Mouse (Mus musculus) stomach, embryonic 15.5 days (tissue): ENCODE measurements around the gene Six5. TPM values are rescaled to one million over a fixed set of nuclear protein-coding genes. Genes with fewer than 3 reads are reported as not detected.
A peak's percentile ranks its signal among the peaks of the same experiment; 100 is the strongest.

Experiments
- ATAC-seq: fragments of 200-750 bp; cut with Nextera tagmentation; 2 replicates; pipeline ENCODE4 v1.8.0; 2017; ENCODE audit warnings: low read depth, moderate number of reproducible peaks, moderate TSS enrichment; ENCODE audit not compliant: insufficient read depth, low FRiP score
- H3K27ac ChIP-seq: fragments of 300-500 bp; sonication (generic); 2 replicates; pipeline ENCODE4 v1.5.1; 2015; ENCODE audit warnings: mild to moderate bottlenecking, inconsistent platforms
- H3K27me3 ChIP-seq: fragments of 300-500 bp; sonication (generic); replicated peaks from 2 replicates; pipeline ENCODE4 v1.6.1; 2015; ENCODE audit warnings: inconsistent platforms
- H3K36me3 ChIP-seq: fragments of 300-500 bp; sonication (generic); 2 replicates; pipeline ENCODE4 v1.6.1; 2015; ENCODE audit warnings: inconsistent platforms
- H3K4me1 ChIP-seq: fragments of 300-500 bp; sonication (generic); 2 replicates; pipeline ENCODE4 v1.6.1; 2015; ENCODE audit warnings: inconsistent platforms
- H3K4me2 ChIP-seq: fragments of 300-500 bp; sonication (generic); 2 replicates; pipeline ENCODE4 v1.6.1; 2015; ENCODE audit warnings: mild to moderate bottlenecking, inconsistent platforms
- H3K4me3 ChIP-seq: fragments of 300-500 bp; sonication (generic); replicated peaks from 2 replicates; pipeline ENCODE4 v1.5.1; 2015; ENCODE audit warnings: inconsistent platforms
- H3K9ac ChIP-seq: fragments of 300-500 bp; sonication (generic); 2 replicates; pipeline ENCODE4 v1.6.1; 2015; ENCODE audit warnings: inconsistent platforms
- H3K9me3 ChIP-seq: fragments of 300-500 bp; sonication (generic); 2 replicates; pipeline ENCODE4 v1.6.1; 2016; ENCODE audit warnings: inconsistent platforms
- WGBS: fragments of 180-500 bp; shearing (Covaris S2); methylation state at CpG from one replicate; pipeline ENCODE4 v1.1.7; 2015; 5-methylcytosine and 5-hydroxymethylcytosine counted together
- polyA plus RNA-seq: library from polyadenylated mRNA; unstranded; fragments of >200 nt; fragmentation: Nextera tagmentation; extraction: Ambion mirVana; gene quantifications from 2 replicates; pipeline ENCODE4 v1.2.1, GENCODE M21; 2015

The Six5 gene
- polyA plus RNA-seq, 1 experiment from 2014 or later: 10.8 TPM

- peaks cover 44% of the 10 kb centered on the region for H3K4me1 ChIP-seq
- 41% methylated on average over 10 of the region's 10 CpGs for WGBS
- ATAC-seq: no peak
- H3K27ac ChIP-seq: no peak overlapping the region
- no peak overlapping the region for H3K4me2 ChIP-seq
- H3K4me3 ChIP-seq: no peak overlapping the region
- peaks cover 2% of the 10 kb centered on the region; the same call in 1 of the 2 replicates for H3K36me3 ChIP-seq
- H3K9ac ChIP-seq: no peak overlapping the region
- no peaks in the 10 kb centered on the region for H3K27me3 ChIP-seq
- H3K9me3 ChIP-seq: no peaks in the 10 kb centered on the region
Observed at GRCm38 (mm10) chr7:19088813-19089212, 5.6 kb upstream of the Six5 start.

- WGBS: 57% methylated on average over 12 of the region's 17 CpGs
- peak overlapping the region; percentile 98; the same call in 1 of the 2 replicates for H3K27ac ChIP-seq
- H3K4me3 ChIP-seq: no peak overlapping the region
- peaks cover 27% of the 10 kb centered on the region for H3K4me1 ChIP-seq
- ATAC-seq: no peak
- no peaks in the 10 kb centered on the region for H3K27me3 ChIP-seq
- H3K36me3 ChIP-seq: peaks cover 2% of the 10 kb centered on the region; the same call in 1 of the 2 replicates
- H3K4me2 ChIP-seq: peak overlapping the region; percentile 85; the same call in 1 of the 2 replicates
- H3K9ac ChIP-seq: no peak overlapping the region
- H3K9me3 ChIP-seq: no peaks in the 10 kb centered on the region
Observed at GRCm38 (mm10) chr7:19091913-19092312, 2.5 kb upstream of the Six5 start.

- no peaks in the 10 kb centered on the region for H3K27me3 ChIP-seq
- peak; percentile 18; the same call in 1 of the 2 replicates for ATAC-seq
- no peaks in the 10 kb centered on the region for H3K9me3 ChIP-seq
- peak overlapping the region; percentile 98 for H3K27ac ChIP-seq
- WGBS: 6% methylated on average over 38 of the region's 38 CpGs
- peaks cover 2% of the 10 kb centered on the region; the same call in 1 of the 2 replicates for H3K36me3 ChIP-seq
- peaks cover 34% of the 10 kb centered on the region for H3K4me1 ChIP-seq
- H3K4me2 ChIP-seq: peak overlapping the region; percentile 85
- H3K9ac ChIP-seq: no peak overlapping the region
- H3K4me3 ChIP-seq: peak overlapping the region; percentile 73
Observed at GRCm38 (mm10) chr7:19092381-19093173, 1.8 kb upstream of the Six5 start.

- H3K36me3 ChIP-seq: no peaks in the 10 kb centered on the region
- peak overlapping the region; percentile 98 for H3K27ac ChIP-seq
- peak overlapping the region; percentile 73 for H3K4me3 ChIP-seq
- peak overlapping the region; percentile 33 for H3K9ac ChIP-seq
- peak overlapping the region; percentile 85 for H3K4me2 ChIP-seq
- ATAC-seq: peak; percentile 30; the same call in 1 of the 2 replicates
- under 1% methylated on average over 10 of the region's 15 CpGs for WGBS
- H3K9me3 ChIP-seq: no peaks in the 10 kb centered on the region
- no peaks in the 10 kb centered on the region for H3K27me3 ChIP-seq
- H3K4me1 ChIP-seq: peaks cover 35% of the 10 kb centered on the region
Observed at GRCm38 (mm10) chr7:19093174-19093521, 1.2 kb upstream of the Six5 start.

GRCm38 (mm10) chr7:19093537-19094385 lies 633 bp upstream of the Six5 start:
- Histone ChIP-seq H3K27me3 (no peaks in the 10 kb centered on the region), H3K9me3 (no peaks in the 10 kb centered on the region), H3K9ac (peak overlapping the region; percentile 81), H3K4me3 (peak overlapping the region; percentile 73), H3K4me1 (peaks cover 35% of the 10 kb centered on the region), H3K4me2 (peak overlapping the region; percentile 85), H3K36me3 (no peaks in the 10 kb centered on the region), H3K27ac (peak overlapping the region; percentile 98)
- under 1% methylated on average over 45 of the region's 45 CpGs for WGBS
- peak; percentile 81 for ATAC-seq

- H3K36me3 ChIP-seq: no peaks in the 10 kb centered on the region
- no peak for ATAC-seq
- H3K27me3 ChIP-seq: no peaks in the 10 kb centered on the region
- under 1% methylated on average over 77 of the region's 87 CpGs for whole genome bisulfite sequencing
- H3K27ac ChIP-seq: peak overlapping the region; percentile 98
- peak overlapping the region; percentile 81 for H3K9ac ChIP-seq
- H3K4me2 ChIP-seq: peak overlapping the region; percentile 85
- peaks cover 35% of the 10 kb centered on the region for H3K4me1 ChIP-seq
- H3K9me3 ChIP-seq: no peaks in the 10 kb centered on the region
- peak overlapping the region; percentile 73 for H3K4me3 ChIP-seq
Observed at GRCm38 (mm10) chr7:19094826-19095750, 694 bp downstream of the Six5 start.

GRCm38 (mm10) chr7:19095751-19096110 lies 1.3 kb downstream of the Six5 start:
- H3K4me1 ChIP-seq: peaks cover 35% of the 10 kb centered on the region
- H3K9ac ChIP-seq: peak overlapping the region; percentile 81; the same call in 1 of the 2 replicates
- peak overlapping the region; percentile 85 for H3K4me2 ChIP-seq
- H3K27ac ChIP-seq: peak overlapping the region; percentile 98
- ATAC-seq: peak; percentile 3; the same call in 1 of the 2 replicates
- no peaks in the 10 kb centered on the region for H3K9me3 ChIP-seq
- WGBS: 0% methylated on average over 19 of the region's 19 CpGs
- H3K4me3 ChIP-seq: peak overlapping the region; percentile 73
- no peaks in the 10 kb centered on the region for H3K27me3 ChIP-seq
- H3K36me3 ChIP-seq: no peaks in the 10 kb centered on the region

- Histone ChIP-seq H3K9ac (peak overlapping the region; percentile 42; the same call in 1 of the 2 replicates), H3K36me3 (no peaks in the 10 kb centered on the region), H3K27ac (peak overlapping the region; percentile 98; the same call in 1 of the 2 replicates), H3K27me3 (no peaks in the 10 kb centered on the region), H3K4me2 (peak overlapping the region; percentile 85), H3K9me3 (no peaks in the 10 kb centered on the region), H3K4me1 (peaks cover 35% of the 10 kb centered on the region), H3K4me3 (peak overlapping the region; percentile 73)
- 52% methylated on average over 5 of the region's 5 CpGs for WGBS
- no peak for ATAC-seq
Observed at GRCm38 (mm10) chr7:19096421-19096976, 2.1 kb downstream of the Six5 start.

GRCm38 (mm10) chr7:19097217-19097616 lies 2.8 kb downstream of the Six5 start:
- Histone ChIP-seq H3K27me3 (no peaks in the 10 kb centered on the region), H3K4me2 (0 out of 2 replicates have a peak overlapping the region, but pooled peaks have one; percentile 85), H3K27ac (no peak overlapping the region), H3K36me3 (no peaks in the 10 kb centered on the region), H3K4me1 (peaks cover 30% of the 10 kb centered on the region), H3K9me3 (no peaks in the 10 kb centered on the region), H3K9ac (no peak overlapping the region), H3K4me3 (no peak overlapping the region)
- ATAC-seq: no peak
- WGBS: 33% methylated on average over 2 of the region's 2 CpGs

GRCm38 (mm10) chr7:19097863-19098262 lies 3.5 kb downstream of the Six5 start:
- H3K9me3 ChIP-seq: no peaks in the 10 kb centered on the region
- H3K36me3 ChIP-seq: no peaks in the 10 kb centered on the region
- no peak overlapping the region for H3K4me3 ChIP-seq
- no peak for ATAC-seq
- H3K27ac ChIP-seq: no peak overlapping the region
- H3K9ac ChIP-seq: no peak overlapping the region
- H3K4me2 ChIP-seq: no peak overlapping the region
- H3K4me1 ChIP-seq: peaks cover 24% of the 10 kb centered on the region
- no peaks in the 10 kb centered on the region for H3K27me3 ChIP-seq

- WGBS: 73% methylated on average over 7 of the region's 7 CpGs
- Histone ChIP-seq H3K27ac (no peak overlapping the region), H3K4me2 (no peak overlapping the region), H3K4me1 (peaks cover 18% of the 10 kb centered on the region), H3K9me3 (no peaks in the 10 kb centered on the region), H3K36me3 (no peaks in the 10 kb centered on the region), H3K27me3 (no peaks in the 10 kb centered on the region), H3K4me3 (no peak overlapping the region), H3K9ac (no peak overlapping the region)
- ATAC-seq: no peak
Observed at GRCm38 (mm10) chr7:19098811-19099210, 4.4 kb downstream of the Six5 start.
